Mouse (Mus musculus) left cerebral cortex, adult 18-20 months (tissue): ENCODE data around the gene Gm4353. TPM values are rescaled to one million over a fixed set of nuclear protein-coding genes. Genes with fewer than 3 reads are reported as not detected.

Experiments
- DNase-seq, 2 experiments: peaks; one replicate each; pipeline ENCODE4 v3.0.0; 2021 to 2022; ENCODE audit warnings: low spot score in 2 of 2, mixed read lengths in 1 of 2
- total RNA-seq, 2 experiments: library from RNA; stranded (reverse); gene quantifications; 2 replicates each; pipeline ENCODE4 v1.2.3; 2021

Gene Gm4353
- total RNA-seq, 2 experiments from 2014 or later: 2.9 to 3.8 TPM

DNA sequence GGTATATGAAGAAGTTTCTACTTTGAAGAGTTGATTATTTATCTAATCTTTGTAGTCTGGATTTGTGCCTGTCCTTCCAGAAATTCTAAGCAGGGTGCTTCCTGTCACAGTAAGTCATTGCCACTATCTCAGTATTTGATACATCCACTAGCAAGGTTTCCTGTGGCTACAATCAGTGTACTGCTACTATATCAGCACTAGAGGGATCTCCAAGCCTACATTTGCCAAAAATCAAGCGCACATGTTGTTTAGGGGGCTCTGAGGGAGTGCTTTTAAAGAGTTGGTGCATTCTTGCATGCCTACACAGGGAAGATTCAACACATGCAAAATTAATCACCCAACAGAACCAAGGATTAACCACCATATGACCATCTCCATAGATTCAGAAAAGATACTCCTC, 23.7 kb downstream of the Gm4353 start:
- no peak for DNase-seq

DNA sequence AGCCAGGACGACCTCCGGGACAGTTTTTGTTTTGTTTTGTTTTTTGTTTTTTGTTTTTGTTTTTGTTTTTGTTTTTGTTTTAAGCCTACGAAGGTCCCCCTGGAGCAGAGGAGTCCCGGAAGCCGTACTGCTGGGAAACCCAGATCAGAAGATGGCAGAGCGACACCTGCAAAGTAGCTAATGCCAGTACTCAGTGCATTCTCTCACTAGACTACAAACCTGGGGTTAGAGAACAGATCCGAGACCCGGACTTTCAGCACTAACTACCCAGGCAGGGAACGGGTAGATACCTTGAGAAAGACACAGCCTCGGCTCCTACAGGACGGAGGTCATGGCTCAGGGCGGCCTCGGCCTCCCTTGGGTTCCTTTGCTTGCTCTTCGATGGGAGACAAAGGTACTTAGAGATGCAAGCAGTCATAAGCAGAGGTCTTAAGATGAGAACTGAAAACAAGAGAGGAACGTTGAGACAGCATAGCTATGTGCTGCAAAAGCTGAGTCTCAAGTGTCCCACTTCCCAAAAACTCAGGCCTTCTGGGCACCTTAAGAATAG, 43.9 kb downstream of the Gm4353 start:
- no peak for DNase-seq

DNA sequence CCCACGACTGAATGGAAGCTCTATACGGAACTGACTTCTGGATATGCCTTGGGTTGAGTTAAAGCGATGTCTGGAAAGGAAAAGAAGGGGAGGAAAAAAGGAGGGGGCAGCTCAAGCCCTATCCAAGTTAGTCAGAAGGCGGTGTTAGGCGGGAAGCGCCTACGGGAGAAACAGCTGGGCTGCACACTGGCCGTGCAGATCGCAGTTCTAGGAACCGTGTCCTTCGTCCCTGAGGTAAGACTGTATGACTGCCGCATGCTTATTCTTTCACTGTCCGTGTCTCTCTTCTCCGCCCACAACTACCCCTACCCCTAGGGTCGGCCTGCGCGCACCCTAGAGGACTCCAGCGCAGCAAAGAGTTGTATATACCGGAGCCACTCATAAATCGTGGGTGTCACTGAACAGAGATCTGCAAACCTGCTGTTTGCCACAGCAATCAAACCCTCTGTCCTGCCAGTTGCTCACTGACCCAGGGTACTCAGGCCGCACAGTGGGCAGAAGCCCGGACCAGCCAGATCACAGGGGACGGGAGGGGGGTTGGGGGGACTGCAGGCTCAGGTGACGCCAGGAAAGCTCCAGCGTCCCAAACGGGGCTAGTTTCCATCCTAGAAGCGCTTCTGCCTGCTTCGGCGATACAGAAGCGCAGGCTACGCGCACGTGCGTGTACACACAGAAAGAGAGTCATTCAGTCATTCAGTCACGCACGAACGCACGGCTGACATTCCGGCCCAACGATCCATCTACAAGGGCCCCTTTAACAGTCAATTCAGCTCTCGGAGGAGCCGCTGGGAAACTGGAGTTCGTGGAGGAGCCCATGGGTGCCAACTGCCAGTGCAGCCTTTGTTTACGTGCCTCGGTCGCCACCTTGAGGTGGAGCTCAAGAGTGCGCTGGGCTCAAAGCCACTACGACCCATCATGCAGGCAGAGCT, 44.6 kb downstream of the Gm4353 start:
- DNase-seq: peak; percentile 86

- DNase-seq: no peak
Measured at GRCm38 (mm10) chr7:116039196-116039537, 45.3 kb downstream of the Gm4353 start, which contains the start of gene 1110004F10Rik. TSS of gene 1110004F10Rik (plus strand) at chr7:116039397.

- no peak for DNase-seq
Measured at GRCm38 (mm10) chr7:116038511-116038910, 45.9 kb downstream of the Gm4353 start, which contains the start of gene Sox6. TSS of gene Sox6 (minus strand) at chr7:116038796.

DNA sequence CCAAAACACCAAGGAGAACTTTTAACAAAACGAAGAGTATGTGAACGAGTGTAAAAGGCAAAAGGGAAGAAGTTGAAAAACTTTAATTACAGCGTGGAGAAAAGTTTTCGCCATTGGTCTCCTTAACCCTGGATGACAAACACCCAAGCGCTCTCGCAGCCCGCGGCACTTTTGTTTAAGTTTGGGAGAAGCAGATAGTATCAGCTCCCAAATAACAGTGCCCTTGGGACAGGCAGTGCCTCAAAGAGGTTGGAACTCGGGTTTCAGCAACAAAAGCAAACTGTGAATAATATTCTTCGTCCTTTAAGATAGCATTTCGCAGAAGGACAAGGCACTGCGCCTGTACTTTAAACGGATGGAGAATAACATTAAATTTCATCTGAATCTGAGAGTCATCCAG, 46.4 kb downstream of the Gm4353 start:
- DNase-seq: no peak

DNA sequence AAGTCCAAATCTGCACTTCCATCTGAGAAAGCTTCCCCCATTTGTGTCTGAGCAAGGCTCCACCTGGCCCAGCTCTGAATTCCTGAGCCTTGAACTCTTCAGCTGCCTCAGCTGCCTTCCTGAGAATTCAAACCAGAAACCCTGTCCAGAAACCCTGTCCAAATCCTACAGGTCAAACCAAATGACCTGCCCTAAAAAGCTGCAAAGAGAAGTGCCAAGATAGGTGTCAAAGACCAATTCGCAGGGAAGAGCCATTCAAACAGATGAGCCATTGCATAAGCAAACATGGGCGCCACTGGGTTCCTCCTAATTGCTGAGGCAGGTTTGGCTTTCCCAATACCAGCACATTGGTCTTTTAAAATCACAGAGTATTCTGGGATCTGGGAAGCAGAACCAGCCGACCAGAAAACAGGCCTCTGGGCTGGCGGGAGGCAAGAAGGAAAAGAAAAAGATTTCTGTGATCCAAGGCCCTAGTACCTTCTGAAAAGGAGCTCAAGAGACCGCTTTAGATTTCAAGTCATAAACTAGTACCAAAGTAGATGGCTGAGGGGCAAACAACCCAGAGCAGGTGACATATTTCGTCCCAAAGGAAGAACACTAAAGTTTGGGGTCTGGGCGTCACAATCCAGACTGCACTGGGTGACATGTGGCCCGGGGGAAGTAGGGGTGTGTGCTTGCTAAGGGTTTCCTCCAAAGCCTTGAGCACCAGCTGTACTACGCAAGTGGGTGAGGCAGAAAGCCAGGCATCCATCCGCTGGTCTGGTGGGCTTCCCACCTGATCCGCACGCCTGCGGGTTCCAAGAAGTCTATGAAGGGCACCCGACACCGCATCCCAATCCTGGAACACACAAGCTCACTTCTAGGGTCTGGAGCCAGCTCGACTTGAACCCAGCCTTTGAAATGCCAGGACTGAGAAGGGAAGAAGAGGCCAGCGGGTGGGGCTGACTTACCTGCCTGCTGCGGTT, 47.6 kb downstream of the Gm4353 start:
- no peak for DNase-seq

DNA sequence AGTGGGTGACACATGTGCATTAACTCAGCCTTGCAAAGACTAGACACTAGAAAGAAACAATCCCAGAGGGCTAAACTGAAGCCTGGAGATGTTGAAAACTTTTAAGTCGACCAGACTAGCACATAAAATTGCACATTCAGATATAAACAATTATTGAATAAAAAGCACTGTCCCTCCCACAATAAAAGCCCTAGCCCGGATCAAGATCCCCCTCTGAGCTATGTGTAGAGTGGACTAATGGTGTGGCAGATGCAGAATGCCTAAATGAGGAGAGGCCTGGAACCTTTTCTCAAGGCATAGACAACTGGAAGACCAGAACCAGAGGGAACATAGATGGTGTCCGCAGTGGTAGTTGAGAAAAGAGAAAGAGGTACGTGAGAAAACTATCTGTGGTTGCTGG, 48.9 kb downstream of the Gm4353 start:
- no peak for DNase-seq

DNA sequence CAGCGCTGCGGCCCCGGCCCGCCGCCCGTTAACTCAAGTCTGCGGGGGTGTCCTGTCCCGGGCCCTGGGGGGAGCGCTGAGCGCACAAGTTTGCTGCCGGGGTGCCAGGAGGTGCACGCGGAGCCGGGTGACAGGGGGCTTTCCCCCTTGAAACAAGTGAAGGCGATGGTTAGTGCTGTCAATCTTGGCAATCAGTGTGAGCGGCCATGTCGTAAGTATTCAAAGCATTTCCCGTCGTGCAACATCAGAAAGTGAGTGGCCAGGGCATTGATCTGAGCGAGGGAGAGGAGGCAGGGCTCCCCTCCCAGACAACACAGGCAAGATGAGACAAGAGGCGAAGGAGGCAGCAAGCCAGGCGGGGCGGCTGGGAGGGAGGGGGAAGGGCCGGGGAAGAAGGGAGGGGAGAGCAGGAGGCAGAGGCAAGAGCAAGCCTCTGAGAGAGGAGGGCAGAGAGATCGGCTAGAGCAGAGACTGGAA, 50.1 kb downstream of the Gm4353 start:
- no peak for DNase-seq

GRCm38 (mm10) chr7:116033371-116034241, 50.8 kb downstream of the Gm4353 start:
- DNase-seq: no peak

Other genes starting within 250 kb of the Gm4353 start
- gene Sox6, start 45.8 kb downstream of the Gm4353 start, total RNA-seq: 10 to 100 TPM; 25.9 to 34.4 TPM
- gene 1110004F10Rik, start 45.2 kb downstream of the Gm4353 start, total RNA-seq: 100 to 1,000 TPM in 1 of 2 experiments, 10 to 100 TPM in 1; 93.8 to 103 TPM
- 10 to 100 TPM; 18.7 to 21.5 TPM for gene Plekha7, start 223.7 kb upstream of the Gm4353 start, total RNA-seq
- gene Rps13, start 249.6 kb upstream of the Gm4353 start, total RNA-seq: 100 to 1,000 TPM; 203 to 223 TPM